Mouse (Mus musculus): Measurements from ENCODE around the gene Spata33. TPM values are rescaled to one million over a fixed set of nuclear protein-coding genes. Genes with fewer than 3 reads are reported as not detected.
"Not testable (repeated sequence)": the region's sequence is repeated elsewhere in the genome, so short reads cannot be mapped to it uniquely, and the experiment has no call there.

The Spata33 gene
- polyA plus RNA-seq (2015; fragmentation: Nextera tagmentation; extraction: Ambion mirVana) = 3.7 TPM in 2 replicates

GRCm38 (mm10) chr8:123212321-123213117, at the start of gene Spata33, which contains the start of gene Chmp1a:
Gene Spata33 (plus strand): TSS chr8:123212832.
Gene Chmp1a (minus strand): TSS chr8:123212763.
- H3K9ac ChIP-seq = peak within 1 kb of the TSS; percentile 93
- H3K4me2 ChIP-seq = peak within 1 kb of the TSS; percentile 97
- peaks cover 27% of the 10 kb centered on the region for H3K36me3 ChIP-seq
- H3K4me1 ChIP-seq = peaks cover 37% of the 10 kb centered on the region
- H3K4me3 ChIP-seq = peak within 1 kb of the TSS; percentile 99
- H3K27ac ChIP-seq (replicated peaks) = peak within 1 kb of the TSS; percentile 51
- no peaks in the 10 kb centered on the region for H3K9me3 ChIP-seq
- ATAC-seq (ENCODE audit: extremely low read depth, insufficient number of reproducible peaks, low FRiP score, low TSS enrichment) = peak; percentile 89
- no peaks in the 10 kb centered on the region for H3K27me3 ChIP-seq (replicated peaks)
- 1% methylated on average over 76 of the region's 76 CpGs for WGBS

- ATAC-seq (ENCODE audit: extremely low read depth, insufficient number of reproducible peaks, low FRiP score, low TSS enrichment) = no peak
- Histone ChIP-seq H3K36me3 (no peaks in the 10 kb centered on the region), H3K4me1 (peaks cover 14% of the 10 kb centered on the region), H3K9ac (no peak overlapping the region), H3K9me3 (peaks cover 17% of the 10 kb centered on the region), H3K27me3 (replicated peaks) (no peaks in the 10 kb centered on the region), H3K4me3 (no peak overlapping the region), H3K4me2 (no peak overlapping the region), H3K27ac (replicated peaks) (no peak overlapping the region)
- 60% methylated on average over 3 of the region's 3 CpGs for WGBS
Measured at GRCm38 (mm10) chr8:123181391-123181790, 31.2 kb upstream of the Spata33 start.

- peak within 1 kb of the TSS; percentile 33; the same call in 1 of the 2 replicates for H3K9ac ChIP-seq
Measured at GRCm38 (mm10) chr8:123185566-123186409, 26.8 kb upstream of the Spata33 start, which contains the start of gene Dpep1. Gene Dpep1 (plus strand): TSS chr8:123186242.

DNA sequence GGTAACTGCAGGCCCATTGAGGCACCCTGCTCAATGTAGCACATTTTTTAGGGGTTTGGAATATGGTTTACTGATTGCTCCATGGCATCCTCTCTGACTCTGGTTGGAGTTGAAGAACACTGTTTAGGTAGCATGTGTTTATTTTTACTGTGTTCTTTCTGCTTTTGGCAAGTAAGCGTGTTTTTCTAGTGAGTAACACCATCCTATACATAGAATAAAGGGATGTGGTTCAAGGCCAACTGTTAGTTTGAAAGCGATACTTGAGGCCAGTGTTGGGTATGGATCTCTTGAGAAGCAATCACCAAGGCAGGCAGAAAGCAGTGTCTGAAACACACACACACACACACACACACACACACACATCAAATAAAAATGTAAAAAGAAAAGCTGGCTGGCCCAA, 24.6 kb upstream of the Spata33 start:
- ATAC-seq (ENCODE audit: extremely low read depth, insufficient number of reproducible peaks, low FRiP score, low TSS enrichment) = no peak
- Histone ChIP-seq H3K27me3 (replicated peaks) (peaks cover 5% of the 10 kb centered on the region; the same call in 1 of the 2 replicates), H3K27ac (replicated peaks) (no peak overlapping the region), H3K4me3 (no peak overlapping the region), H3K9ac (no peak overlapping the region), H3K36me3 (no peaks in the 10 kb centered on the region), H3K4me1 (peaks cover 22% of the 10 kb centered on the region), H3K4me2 (no peak overlapping the region), H3K9me3 (no peaks in the 10 kb centered on the region)
- WGBS = 70% methylated on average over 2 of the region's 2 CpGs

More at GRCm38 (mm10) chr8:123185566-123186409, 26.8 kb upstream of the Spata33 start, which contains the start of gene Dpep1:
- H3K27me3 ChIP-seq (replicated peaks) = no peaks in the 10 kb centered on the region
- peaks cover 18% of the 10 kb centered on the region for H3K4me1 ChIP-seq
- ATAC-seq (ENCODE audit: extremely low read depth, insufficient number of reproducible peaks, low FRiP score, low TSS enrichment) = no peak
- WGBS = 34% methylated on average over 19 of the region's 19 CpGs
- H3K4me3 ChIP-seq = no peak within 1 kb of the TSS
- no peaks in the 10 kb centered on the region for H3K36me3 ChIP-seq
- peak within 1 kb of the TSS; percentile 25; the same call in 1 of the 2 replicates for H3K27ac ChIP-seq (replicated peaks)
- H3K4me2 ChIP-seq = 0 out of 2 replicates have a peak within 1 kb of the TSS, but pooled peaks have one; percentile 9
- H3K9me3 ChIP-seq = no peaks in the 10 kb centered on the region

GRCm38 (mm10) chr8:123188841-123189240, 23.8 kb upstream of the Spata33 start:
- 77% methylated on average over 7 of the region's 7 CpGs for WGBS
- Histone ChIP-seq H3K4me3 (no peak overlapping the region), H3K4me2 (no peak overlapping the region), H3K4me1 (peaks cover 22% of the 10 kb centered on the region), H3K36me3 (no peaks in the 10 kb centered on the region), H3K27me3 (replicated peaks) (peaks cover 5% of the 10 kb centered on the region; the same call in 1 of the 2 replicates), H3K9ac (no peak overlapping the region), H3K9me3 (no peaks in the 10 kb centered on the region), H3K27ac (replicated peaks) (no peak overlapping the region)
- ATAC-seq (ENCODE audit: extremely low read depth, insufficient number of reproducible peaks, low FRiP score, low TSS enrichment) = no peak

DNA sequence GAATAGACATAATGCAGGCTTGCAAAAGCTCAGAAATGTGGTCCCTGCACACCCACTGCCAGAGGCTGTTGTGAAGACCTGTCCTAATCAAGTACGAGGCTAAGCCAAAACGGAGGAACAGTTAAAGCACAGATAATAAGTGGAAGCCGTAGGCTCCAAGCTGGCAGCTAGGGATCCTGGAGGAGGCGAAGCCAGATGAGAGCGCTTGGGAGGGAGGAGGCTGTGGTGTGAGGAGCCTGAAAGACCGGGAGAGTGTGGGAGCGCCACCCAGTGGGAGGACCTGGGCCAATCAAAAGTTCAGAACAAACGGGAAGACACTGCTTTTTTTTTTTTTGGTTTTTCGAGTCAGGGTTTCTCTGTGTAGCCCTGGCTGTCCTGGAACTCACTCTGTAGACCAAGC, 22.0 kb upstream of the Spata33 start:
- no peak overlapping the region for H3K4me3 ChIP-seq
- peaks cover 15% of the 10 kb centered on the region for H3K4me1 ChIP-seq
- no peaks in the 10 kb centered on the region for H3K36me3 ChIP-seq
- peak overlapping the region; percentile 60 for H3K9ac ChIP-seq
- peak overlapping the region; percentile 46 for H3K4me2 ChIP-seq
- ATAC-seq (ENCODE audit: extremely low read depth, insufficient number of reproducible peaks, low FRiP score, low TSS enrichment) = no peak
- H3K27me3 ChIP-seq (replicated peaks) = peaks cover 17% of the 10 kb centered on the region
- H3K27ac ChIP-seq (replicated peaks) = no peak overlapping the region
- 2% methylated on average over 9 of the region's 9 CpGs for WGBS
- no peaks in the 10 kb centered on the region for H3K9me3 ChIP-seq

GRCm38 (mm10) chr8:123191908-123192307, 20.7 kb upstream of the Spata33 start:
- no peak overlapping the region for H3K4me2 ChIP-seq
- no peak for ATAC-seq (ENCODE audit: extremely low read depth, insufficient number of reproducible peaks, low FRiP score, low TSS enrichment)
- no peaks in the 10 kb centered on the region for H3K36me3 ChIP-seq
- no peak overlapping the region for H3K9ac ChIP-seq
- peaks cover 7% of the 10 kb centered on the region for H3K4me1 ChIP-seq
- H3K9me3 ChIP-seq = no peaks in the 10 kb centered on the region
- no peak overlapping the region for H3K27ac ChIP-seq (replicated peaks)
- H3K27me3 ChIP-seq (replicated peaks) = peaks cover 17% of the 10 kb centered on the region
- no peak overlapping the region for H3K4me3 ChIP-seq
- WGBS = 54% methylated on average over 8 of the region's 8 CpGs

DNA sequence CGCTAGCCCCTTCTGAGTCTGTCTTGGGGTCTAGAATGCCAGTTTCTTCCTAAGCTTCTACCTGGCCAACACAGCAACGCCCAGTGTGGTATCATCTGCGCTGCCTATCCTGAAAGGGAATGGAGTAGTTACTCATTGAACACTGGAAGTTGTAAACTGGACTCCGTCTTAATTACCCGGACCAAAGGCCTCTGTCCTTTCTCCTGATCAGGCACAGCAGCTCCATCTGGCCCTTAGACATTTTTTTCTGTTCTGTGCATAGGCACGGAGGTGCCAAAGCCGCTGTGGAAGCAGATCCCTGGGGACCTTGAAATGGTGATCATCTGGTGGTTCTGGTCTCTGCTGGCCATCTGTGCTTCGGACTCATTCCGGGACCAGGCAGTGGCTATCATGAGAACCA, 18.9 kb upstream of the Spata33 start:
- H3K9ac ChIP-seq = no peak overlapping the region
- H3K4me3 ChIP-seq = no peak overlapping the region
- WGBS = 82% methylated on average over 9 of the region's 9 CpGs
- no peaks in the 10 kb centered on the region for H3K9me3 ChIP-seq
- peaks cover 26% of the 10 kb centered on the region for H3K27me3 ChIP-seq (replicated peaks)
- H3K4me2 ChIP-seq = no peak overlapping the region
- no peak for ATAC-seq (ENCODE audit: extremely low read depth, insufficient number of reproducible peaks, low FRiP score, low TSS enrichment)
- no peak overlapping the region for H3K27ac ChIP-seq (replicated peaks)
- peaks cover 7% of the 10 kb centered on the region for H3K4me1 ChIP-seq
- H3K36me3 ChIP-seq = no peaks in the 10 kb centered on the region

DNA sequence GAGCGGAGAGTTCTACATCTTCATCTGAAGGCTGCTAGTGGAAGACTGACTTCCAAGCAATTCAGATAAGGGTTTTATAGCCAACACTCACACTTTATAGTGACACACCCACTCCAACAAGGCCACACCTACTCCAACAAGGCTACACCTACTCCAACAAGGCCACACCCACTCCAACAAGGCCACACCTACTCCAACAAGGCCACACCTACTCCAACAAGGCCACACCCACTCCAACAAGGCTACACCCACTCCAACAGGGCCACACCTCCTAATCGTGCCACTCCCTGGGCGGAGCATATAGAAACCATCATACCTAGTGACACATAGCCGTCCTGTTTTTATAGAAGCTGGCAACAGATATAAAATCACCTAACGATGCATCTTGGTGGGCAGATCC, 15.6 kb upstream of the Spata33 start:
- ATAC-seq (ENCODE audit: extremely low read depth, insufficient number of reproducible peaks, low FRiP score, low TSS enrichment); H3K27ac ChIP-seq (replicated peaks); H3K9me3 ChIP-seq; H3K9ac ChIP-seq; H3K4me2 ChIP-seq; H3K4me3 ChIP-seq; H3K4me1 ChIP-seq; H3K36me3 ChIP-seq: not testable (repeated sequence)
- WGBS = 68% methylated on average over 5 of the region's 5 CpGs
- peaks cover 39% of the 10 kb centered on the region for H3K27me3 ChIP-seq (replicated peaks)

- WGBS = 52% methylated on average over 14 of the region's 14 CpGs
- Histone ChIP-seq H3K27ac (replicated peaks) (no peak overlapping the region), H3K4me3 (no peak overlapping the region)
Measured at GRCm38 (mm10) chr8:123199864-123200263, 12.8 kb upstream of the Spata33 start.

GRCm38 (mm10) chr8:123202288-123202687, 10.3 kb upstream of the Spata33 start:
- Histone ChIP-seq H3K9me3 (no peaks in the 10 kb centered on the region), H3K4me1 (no peaks in the 10 kb centered on the region), H3K4me3 (no peak overlapping the region), H3K27me3 (replicated peaks) (peaks cover 24% of the 10 kb centered on the region; the same call in 1 of the 2 replicates), H3K4me2 (no peak overlapping the region), H3K36me3 (peaks cover 32% of the 10 kb centered on the region), H3K9ac (no peak overlapping the region; the same call in 1 of the 2 replicates), H3K27ac (replicated peaks) (no peak overlapping the region)
- WGBS = 33% methylated on average over 5 of the region's 5 CpGs
- ATAC-seq (ENCODE audit: extremely low read depth, insufficient number of reproducible peaks, low FRiP score, low TSS enrichment) = no peak

More at GRCm38 (mm10) chr8:123199864-123200263, 12.8 kb upstream of the Spata33 start:
- peaks cover 11% of the 10 kb centered on the region for H3K36me3 ChIP-seq
- ATAC-seq (ENCODE audit: extremely low read depth, insufficient number of reproducible peaks, low FRiP score, low TSS enrichment) = no peak
- H3K4me1 ChIP-seq = no peaks in the 10 kb centered on the region
- H3K9ac ChIP-seq = no peak overlapping the region
- peaks cover 26% of the 10 kb centered on the region; the same call in 1 of the 2 replicates for H3K27me3 ChIP-seq (replicated peaks)
- H3K4me2 ChIP-seq = no peak overlapping the region
- no peaks in the 10 kb centered on the region for H3K9me3 ChIP-seq
